Mouse (Mus musculus) embryo, embryonic 11.5 days (tissue): ENCODE results near the gene Ribc2.

Experiments used
- DNase-seq: peaks from one replicate; pipeline ENCODE4 v3.0.0-alpha.2; 2012; ENCODE audit warnings: low read depth, low spot score

Ribc2 gene

GRCm38 (mm10) chr15:85131275-85132192 lies at the start of gene Ribc2, which contains the start of gene Smc1b:
Ribc2 (plus strand) TSS chr15:85132078.
Smc1b (minus strand) TSS chr15:85131964.
- peak; percentile 76 for DNase-seq

- DNase-seq = no peak
Measured at GRCm38 (mm10) chr15:85085641-85086040, 46.2 kb upstream of the Ribc2 start.

- no peak for DNase-seq
Measured at GRCm38 (mm10) chr15:85132193-85132520, 279 bp downstream of the Ribc2 start.

GRCm38 (mm10) chr15:85135143-85135542 lies 3.3 kb downstream of the Ribc2 start:
- no peak for DNase-seq

GRCm38 (mm10) chr15:85141290-85141689 lies 9.4 kb downstream of the Ribc2 start:
- DNase-seq = no peak

- DNase-seq = no peak
Measured at GRCm38 (mm10) chr15:85142441-85142840, 10.6 kb downstream of the Ribc2 start.

GRCm38 (mm10) chr15:85143161-85143560 lies 11.3 kb downstream of the Ribc2 start:
- no peak for DNase-seq

GRCm38 (mm10) chr15:85143747-85144146 lies 11.9 kb downstream of the Ribc2 start:
- no peak for DNase-seq

GRCm38 (mm10) chr15:85144249-85144648 lies 12.4 kb downstream of the Ribc2 start:
- no peak for DNase-seq

- DNase-seq = peak; percentile 59
Measured at GRCm38 (mm10) chr15:85151433-85151918, 19.6 kb downstream of the Ribc2 start.

- no peak for DNase-seq
Measured at GRCm38 (mm10) chr15:85152577-85152976, 20.7 kb downstream of the Ribc2 start.

- DNase-seq = no peak
Measured at GRCm38 (mm10) chr15:85154091-85154490, 22.2 kb downstream of the Ribc2 start.

- no peak for DNase-seq
Measured at GRCm38 (mm10) chr15:85156198-85156597, 24.3 kb downstream of the Ribc2 start.

- DNase-seq = no peak
Measured at GRCm38 (mm10) chr15:85161416-85161815, 29.5 kb downstream of the Ribc2 start.

GRCm38 (mm10) chr15:85162693-85163663 lies 31.1 kb downstream of the Ribc2 start:
- DNase-seq = no peak

GRCm38 (mm10) chr15:85166433-85166933 lies 34.6 kb downstream of the Ribc2 start:
- DNase-seq = peak; percentile 45

GRCm38 (mm10) chr15:85167086-85167679 lies 35.3 kb downstream of the Ribc2 start:
- DNase-seq = no peak

GRCm38 (mm10) chr15:85172054-85172453 lies 40.2 kb downstream of the Ribc2 start:
- DNase-seq = no peak

GRCm38 (mm10) chr15:85173425-85173824 lies 41.5 kb downstream of the Ribc2 start:
- no peak for DNase-seq

- no peak for DNase-seq
Measured at GRCm38 (mm10) chr15:85174060-85174459, 42.2 kb downstream of the Ribc2 start.

- peak; percentile 92 for DNase-seq
Measured at GRCm38 (mm10) chr15:85177576-85177975, 45.7 kb downstream of the Ribc2 start.
